Mouse (Mus musculus) embryonic fibroblast, embryonic 13.5 days (primary cell): ENCODE results near the gene Cdc34b.

ENCODE experiments used
- CTCF ChIP-seq: IDR thresholded peaks from 2 replicates; pipeline ENCODE4 v1.5.1; 2011; ENCODE audit warnings: mild to moderate bottlenecking, control low read depth, low read length, moderate library complexity, borderline replicate concordance; ENCODE audit not compliant: insufficient read depth
- POLR2A ChIP-seq: IDR thresholded peaks from 2 replicates; pipeline ENCODE4 v1.6.1; 2011; ENCODE audit warnings: low read depth, mild to moderate bottlenecking, control low read depth, low read length, moderate library complexity

- TF ChIP-seq POLR2A (no peak), CTCF (no peak)
These were observed 30.9 kb downstream of the Cdc34b start for GRCm38 (mm10) chr11:94772363-94773055.
